Mouse (Mus musculus) embryonic fibroblast, embryonic 13.5 days (primary cell): Measurements from ENCODE around the gene Dlg2. TPM values are rescaled to one million over a fixed set of nuclear protein-coding genes. Genes with fewer than 3 reads are reported as not detected.

Experiments used
- H3K27ac ChIP-seq: 2 replicates; pipeline ENCODE4 v1.5.1; 2012; ENCODE audit warnings: low read length, control low read depth, inconsistent platforms; ENCODE audit not compliant: insufficient read depth
- H3K4me1 ChIP-seq: 2 replicates; pipeline ENCODE4 v1.6.1; 2011; ENCODE audit warnings: low read length; ENCODE audit not compliant: control insufficient read depth, insufficient read depth
- H3K4me3 ChIP-seq: 2 replicates; pipeline ENCODE4 v1.5.1; 2011; ENCODE audit warnings: mild to moderate bottlenecking, control low read depth, low read length; ENCODE audit not compliant: insufficient read depth
- CTCF ChIP-seq: IDR thresholded peaks from 2 replicates; pipeline ENCODE4 v1.5.1; 2011; ENCODE audit warnings: mild to moderate bottlenecking, control low read depth, low read length, moderate library complexity, borderline replicate concordance; ENCODE audit not compliant: insufficient read depth
- POLR2A ChIP-seq: IDR thresholded peaks from 2 replicates; pipeline ENCODE4 v1.6.1; 2011; ENCODE audit warnings: low read depth, mild to moderate bottlenecking, control low read depth, low read length, moderate library complexity
- polyA plus RNA-seq: library from polyadenylated mRNA; stranded (reverse); fragments of >200 nt; gene quantifications from 2 replicates; pipeline ENCODE4 v1.2.4, GENCODE M21; 2011; ENCODE audit warnings: low read depth; ENCODE audit not compliant: missing spikeins, insufficient read length

Dlg2 gene
- polyA plus RNA-seq, 1 experiment, result 5.2 TPM

GRCm38 (mm10) chr7:91753151-91753861, 1276.8 kb downstream of the Dlg2 start:
- TF ChIP-seq POLR2A, result no peak
- TF ChIP-seq CTCF, result no peak
- H3K4me1 ChIP-seq, result no peaks in the 10 kb centered on the region
- H3K27ac ChIP-seq, result no peak overlapping the region
- H3K4me3 ChIP-seq, result no peak overlapping the region

- no peak for TF ChIP-seq CTCF
- no peak for TF ChIP-seq POLR2A
- H3K27ac ChIP-seq, result no peak overlapping the region
- H3K4me1 ChIP-seq, result no peaks in the 10 kb centered on the region
- H3K4me3 ChIP-seq, result no peak overlapping the region
Observed at GRCm38 (mm10) chr7:91767648-91768047, 1291.2 kb downstream of the Dlg2 start.

DNA sequence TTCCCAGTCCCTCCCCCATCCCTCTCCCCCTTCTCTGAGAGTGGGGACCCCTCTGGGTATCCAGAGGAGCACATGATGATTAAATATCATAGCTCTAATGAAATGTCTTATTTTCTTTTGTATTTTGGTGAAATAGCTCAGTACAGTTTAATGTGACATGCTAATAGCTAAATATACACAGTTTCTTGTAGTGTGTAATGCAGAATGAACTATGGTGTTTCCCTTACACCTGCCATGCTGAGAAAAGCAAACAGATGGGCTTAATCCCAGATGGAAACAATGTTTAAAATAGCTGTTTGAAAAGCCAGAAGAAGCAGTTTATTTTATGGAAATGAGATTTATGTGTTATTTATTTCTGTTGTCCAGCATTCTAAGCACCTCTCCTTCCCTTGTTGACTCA, 1302.2 kb downstream of the Dlg2 start:
- TF ChIP-seq CTCF, result no peak
- no peak for TF ChIP-seq POLR2A
- Histone ChIP-seq H3K4me1 (no peaks in the 10 kb centered on the region), H3K4me3 (no peak overlapping the region), H3K27ac (no peak overlapping the region)

DNA sequence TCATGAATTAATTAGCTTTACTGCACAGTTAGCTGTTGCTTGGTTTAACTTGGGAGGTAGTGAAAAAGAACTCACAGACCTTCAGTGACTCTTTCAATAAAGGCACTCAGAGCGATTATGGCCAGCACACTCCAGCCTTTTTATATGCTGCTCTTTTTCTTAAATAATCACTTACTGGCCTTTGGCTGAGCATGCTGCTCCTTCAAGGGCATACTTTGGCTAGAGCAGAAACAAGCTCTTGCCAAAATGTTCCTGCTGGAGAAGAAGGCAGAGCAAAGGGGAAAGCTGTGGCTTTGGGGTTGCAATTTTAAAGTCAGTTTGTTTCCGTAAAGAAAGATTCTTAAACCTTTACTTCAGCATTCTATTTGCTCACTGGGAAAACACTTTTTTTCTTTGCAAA, 1308.1 kb downstream of the Dlg2 start:
- peak overlapping the region; percentile 64 for H3K27ac ChIP-seq
- no peak overlapping the region for H3K4me3 ChIP-seq
- TF ChIP-seq CTCF (no peak), POLR2A (no peak)
- H3K4me1 ChIP-seq, result 0 out of 2 replicates have a peak, but pooled peaks cover 2% of the 10 kb centered on the region

- Histone ChIP-seq H3K4me3 (no peak overlapping the region), H3K27ac (peak overlapping the region; percentile 94), H3K4me1 (0 out of 2 replicates have a peak, but pooled peaks cover 2% of the 10 kb centered on the region)
- TF ChIP-seq POLR2A (no peak), CTCF (no peak)
Observed at GRCm38 (mm10) chr7:91785445-91785844, 1309.0 kb downstream of the Dlg2 start.

DNA sequence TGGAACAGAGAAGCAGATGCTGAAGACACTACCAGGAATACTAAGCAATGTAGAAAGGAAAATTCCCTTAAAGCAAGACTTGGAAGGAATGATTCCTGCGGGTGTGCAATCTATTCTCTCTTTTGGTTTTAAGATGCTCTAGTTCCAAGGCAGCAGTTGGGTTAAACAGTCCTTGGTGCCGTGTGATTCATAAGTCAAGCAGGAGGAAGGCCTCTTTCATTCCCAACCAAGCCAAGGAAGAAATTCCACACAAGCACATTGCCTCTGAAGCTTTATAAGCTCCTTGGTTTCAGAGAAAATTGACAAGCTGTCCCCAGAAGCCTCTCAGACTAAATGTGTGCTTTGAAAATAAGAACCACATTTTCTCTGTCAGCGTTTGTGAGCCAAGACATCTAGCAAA, 1309.4 kb downstream of the Dlg2 start:
- TF ChIP-seq CTCF, result no peak
- TF ChIP-seq POLR2A, result no peak
- peak overlapping the region; percentile 94 for H3K27ac ChIP-seq
- H3K4me3 ChIP-seq, result no peak overlapping the region
- H3K4me1 ChIP-seq, result 0 out of 2 replicates have a peak, but pooled peaks cover 2% of the 10 kb centered on the region

GRCm38 (mm10) chr7:91790949-91791564, 1314.6 kb downstream of the Dlg2 start:
- Histone ChIP-seq H3K4me1 (0 out of 2 replicates have a peak, but pooled peaks cover 1% of the 10 kb centered on the region), H3K27ac (no peak overlapping the region), H3K4me3 (no peak overlapping the region)
- no peak for TF ChIP-seq CTCF
- no peak for TF ChIP-seq POLR2A

DNA sequence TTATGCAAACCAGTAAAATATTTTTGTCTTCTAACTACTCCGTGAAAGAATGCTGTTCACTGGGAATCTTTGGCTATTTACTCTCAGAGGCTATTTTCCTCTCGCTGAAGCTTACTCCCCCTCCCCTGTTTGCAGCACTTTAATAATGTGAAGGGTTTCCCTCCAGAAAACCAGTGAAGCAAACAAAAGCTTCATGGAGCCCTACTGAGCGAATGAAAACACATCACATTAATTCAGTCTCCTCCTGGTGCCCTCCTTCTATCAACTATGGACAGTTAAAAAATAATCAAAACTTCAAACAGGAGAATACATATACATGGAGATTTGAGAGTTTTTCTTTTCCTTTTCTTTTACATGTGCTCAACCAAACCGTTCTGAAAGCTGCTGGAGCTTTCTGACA, 1330.2 kb downstream of the Dlg2 start:
- Histone ChIP-seq H3K4me1 (no peaks in the 10 kb centered on the region), H3K27ac (no peak overlapping the region), H3K4me3 (no peak overlapping the region)
- TF ChIP-seq POLR2A (no peak), CTCF (no peak)

GRCm38 (mm10) chr7:91810774-91811173, 1334.3 kb downstream of the Dlg2 start:
- Histone ChIP-seq H3K27ac (no peak overlapping the region), H3K4me3 (no peak overlapping the region), H3K4me1 (no peaks in the 10 kb centered on the region)
- TF ChIP-seq CTCF (no peak), POLR2A (no peak)

GRCm38 (mm10) chr7:91818004-91818403, 1341.5 kb downstream of the Dlg2 start:
- TF ChIP-seq CTCF, result no peak
- TF ChIP-seq POLR2A, result no peak
- Histone ChIP-seq H3K4me3 (no peak overlapping the region), H3K27ac (no peak overlapping the region), H3K4me1 (no peaks in the 10 kb centered on the region)

GRCm38 (mm10) chr7:91832207-91832606, 1355.7 kb downstream of the Dlg2 start:
- H3K4me1 ChIP-seq, result no peaks in the 10 kb centered on the region
- TF ChIP-seq POLR2A, result no peak
- no peak for TF ChIP-seq CTCF
- H3K27ac ChIP-seq, result no peak overlapping the region
- H3K4me3 ChIP-seq, result no peak overlapping the region
